Mouse (Mus musculus) liver, embryonic 13.5 days (tissue): ENCODE measurements around the gene Wnt5b. TPM values are rescaled to one million over a fixed set of nuclear protein-coding genes. Genes with fewer than 3 reads are reported as not detected.
A peak's percentile ranks its signal among the peaks of the same experiment; 100 is the strongest.
"Not testable (repeated sequence)": the region's sequence is repeated elsewhere in the genome, so short reads cannot be mapped to it uniquely, and the experiment has no call there.

ENCODE experiments used
- ATAC-seq: fragments of 200-750 bp; cut with Nextera tagmentation; 2 replicates; pipeline ENCODE4 v1.8.0; 2017; ENCODE audit warnings: low read depth, mild to moderate bottlenecking, moderate number of reproducible peaks, moderate library complexity
- DNase-seq: peaks from one replicate; pipeline ENCODE4 v3.0.0; 2022
- H3K27ac ChIP-seq: fragments of 300-500 bp; sonication (generic); 2 replicates; pipeline ENCODE4 v1.5.1; 2015; ENCODE audit warnings: moderate library complexity, mild to moderate bottlenecking, inconsistent platforms
- H3K27me3 ChIP-seq: fragments of 300-500 bp; sonication (generic); 2 replicates; pipeline ENCODE4 v1.6.1; 2015; ENCODE audit warnings: mild to moderate bottlenecking, inconsistent platforms
- H3K36me3 ChIP-seq: fragments of 300-500 bp; sonication (generic); 2 replicates; pipeline ENCODE4 v1.6.1; 2015; ENCODE audit warnings: mild to moderate bottlenecking, inconsistent platforms
- H3K4me1 ChIP-seq: fragments of 300-500 bp; sonication (generic); replicated peaks from 2 replicates; pipeline ENCODE4 v1.6.1; 2015; ENCODE audit warnings: inconsistent platforms
- H3K4me2 ChIP-seq: fragments of 300-500 bp; sonication (generic); 2 replicates; pipeline ENCODE4 v1.6.1; 2015; ENCODE audit warnings: inconsistent platforms, mild to moderate bottlenecking, moderate library complexity
- H3K4me3 ChIP-seq: fragments of 300-500 bp; sonication (generic); replicated peaks from 2 replicates; pipeline ENCODE4 v1.5.1; 2015; ENCODE audit warnings: mild to moderate bottlenecking, inconsistent platforms
- H3K9ac ChIP-seq: fragments of 300-500 bp; sonication (generic); 2 replicates; pipeline ENCODE4 v1.6.1; 2015; ENCODE audit warnings: mild to moderate bottlenecking, inconsistent platforms
- H3K9me3 ChIP-seq: fragments of 300-500 bp; sonication (generic); replicated peaks from 2 replicates; pipeline ENCODE4 v1.6.1; 2016; ENCODE audit warnings: inconsistent platforms
- WGBS: fragments of 180-500 bp; shearing (Covaris S2); methylation state at CpG from one replicate; pipeline ENCODE4 v1.1.7; 2015; ENCODE audit not compliant: insufficient replicate concordance; 5-methylcytosine and 5-hydroxymethylcytosine counted together
- polyA plus RNA-seq: library from polyadenylated mRNA; unstranded; fragments of >200 nt; fragmentation: Nextera tagmentation; extraction: Ambion mirVana; gene quantifications from 2 replicates; pipeline ENCODE4 v1.2.1, GENCODE M21; 2015

Wnt5b gene
- polyA plus RNA-seq, 1 experiment from 2014 or later: 0.52 TPM

- H3K9ac ChIP-seq: no peak overlapping the region
- H3K27me3 ChIP-seq: peaks cover 81% of the 10 kb centered on the region
- ATAC-seq (0 out of 2 replicates have a peak, but pooled peaks have one; percentile 47), DNase-seq (no peak)
- H3K9me3 ChIP-seq: no peaks in the 10 kb centered on the region
- H3K27ac ChIP-seq: no peak overlapping the region
- 8% methylated on average over 15 of the region's 23 CpGs for WGBS
- peak overlapping the region; percentile 37 for H3K4me3 ChIP-seq
- H3K4me2 ChIP-seq: peak overlapping the region; percentile 60
- H3K36me3 ChIP-seq: no peaks in the 10 kb centered on the region
- peaks cover 21% of the 10 kb centered on the region for H3K4me1 ChIP-seq
Observed at GRCm38 (mm10) chr6:119449060-119449499, 95.1 kb downstream of the Wnt5b start.

GRCm38 (mm10) chr6:119448321-119449059 is 95.7 kb downstream of the Wnt5b start:
- Histone ChIP-seq H3K4me1 (peaks cover 25% of the 10 kb centered on the region), H3K9me3 (no peaks in the 10 kb centered on the region), H3K36me3 (no peaks in the 10 kb centered on the region), H3K4me3 (peak overlapping the region; percentile 37), H3K9ac (no peak overlapping the region), H3K27me3 (peaks cover 76% of the 10 kb centered on the region), H3K27ac (no peak overlapping the region), H3K4me2 (peak overlapping the region; percentile 60)
- no peak for DNase-seq
- 15% methylated on average over 18 of the region's 18 CpGs for WGBS
- ATAC-seq: peak; percentile 13; the same call in 1 of the 2 replicates

DNA sequence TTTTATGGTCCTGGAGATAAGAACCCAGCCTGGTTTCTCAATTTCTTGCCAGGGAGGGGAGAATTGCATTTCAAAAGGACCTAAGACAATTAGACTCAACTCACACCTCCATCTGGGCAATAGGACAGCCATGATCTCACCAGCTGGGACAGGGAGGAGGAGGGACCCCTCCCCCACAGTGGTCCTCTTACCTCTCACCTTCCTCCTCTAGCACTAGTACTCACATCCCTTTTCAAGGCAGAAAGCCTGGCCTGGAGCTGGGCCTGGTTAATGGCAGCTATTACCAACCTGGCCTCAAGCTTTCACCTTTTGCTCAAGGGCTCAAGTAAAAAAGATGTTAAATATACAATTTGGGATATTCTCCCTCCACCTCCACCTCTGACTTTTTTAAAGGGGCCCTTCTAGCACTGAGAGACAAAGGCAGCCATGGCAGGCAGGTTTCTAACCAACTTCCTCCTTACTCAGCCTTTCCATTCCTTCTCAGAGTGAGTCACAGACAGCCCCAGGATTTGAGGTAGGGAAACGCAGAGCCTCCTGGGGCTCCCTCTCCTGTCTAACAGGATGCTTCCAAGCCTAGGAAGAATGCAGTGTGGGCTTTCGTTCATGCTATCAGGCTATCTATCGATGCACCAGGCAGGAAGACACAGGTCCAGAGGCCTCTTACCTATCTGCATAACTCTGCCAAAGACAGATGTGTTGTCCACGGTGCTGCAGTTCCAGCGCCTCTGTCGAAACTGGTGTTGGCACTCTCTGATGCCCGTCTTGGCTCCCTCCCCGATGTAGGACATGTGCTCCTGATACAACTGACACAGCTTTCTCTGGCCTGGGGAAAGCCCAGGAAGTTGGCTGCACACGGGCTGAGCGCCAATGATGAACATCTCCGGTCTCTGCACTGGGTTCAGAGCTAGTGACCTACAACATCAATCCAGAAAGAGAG is 98.2 kb downstream of the Wnt5b start:
- ATAC-seq (no peak), DNase-seq (no peak)
- Histone ChIP-seq H3K27me3 (peaks cover 50% of the 10 kb centered on the region), H3K9ac (no peak overlapping the region), H3K4me1 (peaks cover 19% of the 10 kb centered on the region), H3K27ac (no peak overlapping the region), H3K4me2 (no peak overlapping the region), H3K36me3 (no peaks in the 10 kb centered on the region), H3K4me3 (no peak overlapping the region), H3K9me3 (no peaks in the 10 kb centered on the region)
- 45% methylated on average over 11 of the region's 11 CpGs for WGBS

- Histone ChIP-seq H3K27ac (no peak overlapping the region), H3K4me3 (no peak overlapping the region), H3K9me3 (no peaks in the 10 kb centered on the region), H3K36me3 (no peaks in the 10 kb centered on the region), H3K4me1 (peaks cover 12% of the 10 kb centered on the region), H3K4me2 (peak overlapping the region; percentile 19), H3K27me3 (peaks cover 31% of the 10 kb centered on the region), H3K9ac (no peak overlapping the region)
- WGBS: 33% methylated on average over 12 of the region's 12 CpGs
- DNase-seq (peak; percentile 44), ATAC-seq (peak; percentile 28; the same call in 1 of the 2 replicates)
Observed at GRCm38 (mm10) chr6:119443742-119444645, 100.2 kb downstream of the Wnt5b start.

DNA sequence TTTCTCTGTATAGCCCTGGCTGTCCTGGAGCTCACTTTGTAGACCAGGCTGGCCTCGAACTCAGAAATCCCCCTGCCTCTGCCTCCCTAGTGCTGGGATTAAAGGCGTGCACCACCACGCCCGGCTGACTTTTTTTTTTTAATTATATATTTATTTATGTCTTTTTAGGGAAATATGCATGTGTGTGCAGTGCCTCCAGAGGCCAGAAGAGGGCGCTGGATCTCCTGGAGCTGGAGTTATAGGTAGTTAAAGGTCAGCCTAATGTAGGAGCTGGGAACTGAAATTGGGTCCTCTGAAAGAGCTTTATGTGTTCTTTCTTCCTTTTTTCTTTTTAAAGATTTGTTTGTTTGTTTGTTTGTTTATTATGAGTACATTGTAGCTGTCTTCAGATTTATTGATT is 101.4 kb downstream of the Wnt5b start:
- not testable (repeated sequence) for H3K27ac ChIP-seq, DNase-seq, H3K9me3 ChIP-seq, ATAC-seq, H3K4me2 ChIP-seq, H3K36me3 ChIP-seq, H3K9ac ChIP-seq, H3K4me3 ChIP-seq
- Histone ChIP-seq H3K4me1 (peaks cover 10% of the 10 kb centered on the region), H3K27me3 (peaks cover 18% of the 10 kb centered on the region)
- WGBS: 62% methylated on average over 5 of the region's 5 CpGs

GRCm38 (mm10) chr6:119437894-119438761 is 106.0 kb downstream of the Wnt5b start:
- H3K4me3 ChIP-seq: no peak overlapping the region
- H3K4me2 ChIP-seq: no peak overlapping the region
- no peaks in the 10 kb centered on the region for H3K27me3 ChIP-seq
- no peak overlapping the region for H3K9ac ChIP-seq
- ATAC-seq: no peak
- H3K9me3 ChIP-seq: no peaks in the 10 kb centered on the region
- no peak overlapping the region for H3K27ac ChIP-seq
- no peaks in the 10 kb centered on the region for H3K36me3 ChIP-seq
- DNase-seq: no peak
- peaks cover 6% of the 10 kb centered on the region for H3K4me1 ChIP-seq
- WGBS: 26% methylated on average over 8 of the region's 8 CpGs

DNA sequence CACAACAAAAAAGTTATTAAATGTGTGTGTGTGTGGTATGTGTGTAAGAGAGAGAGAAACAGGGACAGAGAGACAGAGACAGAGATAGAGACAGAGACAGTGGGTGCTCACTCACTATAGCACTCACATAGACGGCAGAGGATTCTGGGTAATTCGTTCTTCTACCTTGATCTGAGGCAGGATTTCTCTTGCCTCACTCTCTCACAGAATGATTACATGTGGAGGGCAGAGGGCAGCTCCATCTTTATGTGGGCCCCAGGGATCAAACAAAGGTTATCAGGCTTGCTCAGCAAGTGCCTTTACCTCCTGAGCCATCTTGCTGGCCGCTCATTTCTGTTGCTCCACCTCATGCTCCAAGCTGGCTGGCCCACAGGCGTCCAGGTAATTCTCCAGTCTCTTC is 109.8 kb downstream of the Wnt5b start:
- H3K36me3 ChIP-seq: no peaks in the 10 kb centered on the region
- H3K4me2 ChIP-seq: no peak overlapping the region
- H3K27ac ChIP-seq: no peak overlapping the region
- 55% methylated on average over 4 of the region's 4 CpGs for WGBS
- H3K27me3 ChIP-seq: no peaks in the 10 kb centered on the region
- no peak overlapping the region for H3K4me3 ChIP-seq
- H3K9ac ChIP-seq: no peak overlapping the region
- peaks cover 6% of the 10 kb centered on the region for H3K4me1 ChIP-seq
- DNase-seq: no peak
- peak; percentile 63; the same call in 1 of the 2 replicates for ATAC-seq
- no peaks in the 10 kb centered on the region for H3K9me3 ChIP-seq

DNA sequence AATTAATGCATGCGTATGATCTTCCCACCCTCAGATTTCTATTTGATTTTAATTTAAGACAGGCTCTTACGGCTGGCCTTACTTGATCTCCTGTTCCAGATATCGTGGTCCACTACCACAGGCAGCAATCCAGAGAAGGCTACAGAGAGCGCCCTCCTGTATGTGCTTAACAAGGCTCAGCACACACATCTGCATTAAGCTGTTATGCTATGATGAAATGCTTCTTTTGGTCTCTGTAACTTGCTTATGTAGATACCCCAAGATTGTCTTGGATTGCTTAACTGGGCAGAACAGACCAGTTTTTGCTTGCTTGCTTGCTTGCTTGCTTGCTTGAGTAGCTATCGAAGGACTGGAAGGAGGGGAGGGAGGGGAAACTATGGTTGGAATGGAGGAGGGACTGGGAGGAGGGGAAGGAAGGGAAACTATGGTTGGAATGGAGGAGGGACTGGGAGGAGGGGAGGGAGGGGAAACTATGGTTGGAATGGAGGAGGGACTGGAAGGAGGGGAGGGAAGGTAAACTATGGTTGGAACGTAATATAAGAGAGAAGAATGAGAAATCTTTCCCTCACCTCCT is 112.3 kb downstream of the Wnt5b start:
- H3K4me2 ChIP-seq: no peak overlapping the region
- H3K4me3 ChIP-seq: no peak overlapping the region
- 69% methylated on average over 6 of the region's 6 CpGs for WGBS
- no peaks in the 10 kb centered on the region for H3K36me3 ChIP-seq
- DNase-seq (no peak), ATAC-seq (no peak)
- no peaks in the 10 kb centered on the region for H3K27me3 ChIP-seq
- H3K4me1 ChIP-seq: no peaks in the 10 kb centered on the region
- H3K9ac ChIP-seq: no peak overlapping the region
- H3K9me3 ChIP-seq: no peaks in the 10 kb centered on the region
- no peak overlapping the region for H3K27ac ChIP-seq

DNA sequence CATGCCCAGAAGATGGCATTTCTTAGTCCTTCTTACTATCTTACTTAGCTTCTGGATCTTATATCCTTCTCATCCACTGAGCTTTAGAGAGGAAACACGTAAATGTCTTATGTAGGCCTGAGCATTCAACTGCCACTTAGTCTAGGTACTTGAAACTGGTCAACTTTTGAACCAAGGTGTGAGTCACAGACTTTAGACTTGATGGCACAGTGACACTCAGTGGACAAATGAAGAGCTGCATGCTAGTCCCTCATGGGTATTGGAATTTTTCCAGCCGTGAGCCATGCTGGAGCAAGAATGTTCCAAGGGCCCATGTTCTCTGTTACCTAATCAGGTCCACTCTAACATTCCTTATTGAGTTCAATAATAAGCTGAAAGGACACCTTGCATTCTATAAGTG is 113.6 kb downstream of the Wnt5b start:
- Histone ChIP-seq H3K4me1 (no peaks in the 10 kb centered on the region), H3K4me2 (no peak overlapping the region), H3K36me3 (no peaks in the 10 kb centered on the region), H3K27me3 (no peaks in the 10 kb centered on the region), H3K27ac (no peak overlapping the region), H3K9ac (no peak overlapping the region), H3K9me3 (no peaks in the 10 kb centered on the region), H3K4me3 (no peak overlapping the region)
- WGBS: 33% methylated on average over 2 of the region's 2 CpGs
- DNase-seq (peak; percentile 23), ATAC-seq (no peak)

DNA sequence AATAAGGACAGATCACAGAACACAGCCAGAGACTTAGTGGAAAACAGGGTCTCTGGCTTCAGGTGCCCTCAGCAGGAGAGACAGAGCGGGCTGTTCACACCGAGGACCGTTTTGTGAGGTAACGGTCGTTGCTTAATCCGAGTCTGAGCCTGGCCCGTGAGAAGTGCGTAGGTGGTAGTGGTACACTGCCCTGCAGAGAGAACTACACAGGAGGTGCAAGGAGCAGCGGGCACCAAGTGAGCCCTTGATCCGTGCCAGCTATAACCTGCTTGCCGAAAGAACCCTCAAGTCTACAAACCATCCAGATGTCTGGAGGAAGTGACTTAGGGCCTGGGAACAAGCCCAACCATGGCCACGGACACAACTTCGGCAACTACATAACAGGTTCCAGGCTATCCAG is 114.8 kb downstream of the Wnt5b start:
- Histone ChIP-seq H3K27me3 (no peaks in the 10 kb centered on the region), H3K4me1 (no peaks in the 10 kb centered on the region), H3K9ac (no peak overlapping the region), H3K9me3 (no peaks in the 10 kb centered on the region), H3K27ac (no peak overlapping the region), H3K4me2 (no peak overlapping the region), H3K4me3 (no peak overlapping the region), H3K36me3 (no peaks in the 10 kb centered on the region)
- no peak for ATAC-seq
- WGBS: 85% methylated on average over 13 of the region's 13 CpGs
- no peak for DNase-seq
